Mouse (Mus musculus) bone marrow, adult 2 months (tissue): ENCODE data around the gene Rreb1.
"Not testable (repeated sequence)": the region's sequence is repeated elsewhere in the genome, so short reads cannot be mapped to it uniquely, and the experiment has no call there.

Experiments used
- CTCF ChIP-seq: fragments of 200-500 bp; IDR thresholded peaks from 2 replicates; pipeline ENCODE4 v1.5.1; 2011; ENCODE audit warnings: low read length, control low read depth; ENCODE audit not compliant: control insufficient read depth, insufficient read depth
- POLR2A ChIP-seq: fragments of 200-500 bp; IDR thresholded peaks from 2 replicates; pipeline ENCODE4 v1.6.1; 2011; ENCODE audit warnings: low read depth, mild to moderate bottlenecking, control low read depth, low read length, borderline replicate concordance; ENCODE audit not compliant: control insufficient read depth

DNA sequence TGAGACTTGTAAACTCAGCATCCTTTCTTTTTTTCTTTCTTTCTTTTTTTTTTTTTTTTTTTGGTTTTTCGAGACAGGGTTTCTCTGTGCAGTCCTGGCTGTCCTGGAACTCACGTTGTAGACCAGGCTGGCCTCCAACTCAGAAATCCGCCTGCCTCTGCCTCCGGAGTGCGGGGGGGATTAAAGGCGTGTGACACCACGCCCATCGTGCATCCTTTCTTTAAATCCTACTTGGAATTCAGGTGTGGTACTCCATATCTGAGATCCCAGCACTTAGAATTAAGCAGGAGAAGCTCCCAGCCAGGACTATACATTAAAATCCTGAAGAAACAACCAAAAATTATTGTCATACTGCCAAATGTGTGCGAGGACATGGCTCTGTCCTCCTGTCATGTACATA lies 57.6 kb downstream of the Rreb1 start:
- not testable (repeated sequence) for TF ChIP-seq POLR2A, CTCF
